In genomic region chr19:57457075-57457474, GRCm38 (mm10) we compare ENCODE assay signal across 8 mouse cellular contexts. TPM values are rescaled to one million over a fixed set of nuclear protein-coding genes. Genes with fewer than 3 reads are reported as not detected.
A peak's percentile ranks its signal among the peaks of the same experiment; 100 is the strongest.
DNase-seq lines count a peak whose midpoint lies in the region; ATAC-seq and TF ChIP-seq lines count a peak whose summit lies in the region.

No protein-coding gene starts in this region.

- no peak overlapping the region for H3K4me2 ChIP-seq in forebrain, postnatal 0 days (ENCODE audit: low read depth)
- H3K4me2 ChIP-seq in forebrain, embryonic 15.5 days (replicated peaks): no peak overlapping the region

- no peak overlapping the region for H3K4me3 ChIP-seq in forebrain, postnatal 0 days (ENCODE audit: low read depth, low read length)
- H3K4me3 ChIP-seq in forebrain, embryonic 15.5 days: no peak overlapping the region

- H3K27me3 ChIP-seq in forebrain, postnatal 0 days (ENCODE audit: insufficient read depth, low read length): no peaks in the 10 kb centered on the region
- no peaks in the 10 kb centered on the region for H3K27me3 ChIP-seq in forebrain, embryonic 15.5 days

- H3K9me3 ChIP-seq in forebrain, postnatal 0 days (ENCODE audit: low read length): no peaks in the 10 kb centered on the region
- H3K9me3 ChIP-seq in forebrain, embryonic 15.5 days: no peaks in the 10 kb centered on the region

- no peak overlapping the region for H3K27ac ChIP-seq in forebrain, postnatal 0 days (ENCODE audit: low read depth, low read length)
- H3K27ac ChIP-seq in forebrain, embryonic 15.5 days (replicated peaks): no peak overlapping the region

- TF ChIP-seq CTCF in forebrain, postnatal 0 days (IDR thresholded peaks at IDR 0.05; ENCODE audit: low read depth): peak; percentile 67

- H3K36me3 ChIP-seq in forebrain, postnatal 0 days (ENCODE audit: insufficient read depth): peaks cover 5% of the 10 kb centered on the region
- H3K36me3 ChIP-seq in forebrain, embryonic 15.5 days: peaks cover 5% of the 10 kb centered on the region; the same call in 1 of the 2 replicates

- WGBS in forebrain, postnatal 0 days: 73% methylated on average over 2 of the region's 2 CpGs
- WGBS in forebrain, embryonic 15.5 days: 79% methylated on average over 2 of the region's 2 CpGs

- peaks cover 5% of the 10 kb centered on the region for H3K4me1 ChIP-seq in forebrain, postnatal 0 days (ENCODE audit: insufficient read depth)
- peaks cover 18% of the 10 kb centered on the region for H3K4me1 ChIP-seq in forebrain, embryonic 15.5 days

- H3K9ac ChIP-seq in forebrain, postnatal 0 days: no peak overlapping the region
- no peak overlapping the region for H3K9ac ChIP-seq in forebrain, embryonic 15.5 days (replicated peaks)

- peak; percentile 37 for DNase-seq in forebrain, postnatal 0 days
- DNase-seq in ovary, postnatal 14 days (ENCODE audit: low spot score): peak; percentile 41
- DNase-seq in ovary, postnatal 36 days (ENCODE audit: low spot score): no peak
- peak; percentile 41 for DNase-seq in c-Kit-negative CD71-positive TER-119-positive erythroid progenitor cells, embryonic 14.5 days (ENCODE audit: low read depth, low spot score)
- DNase-seq in heart, postnatal 14 days: peak; percentile 53 to 73
- DNase-seq in frontal cortex, postnatal 10 days (ENCODE audit: low spot score in 2 of 2): no peak

- ATAC-seq in forebrain, postnatal 0 days: no peak
- no peak for ATAC-seq in forebrain, embryonic 15.5 days (replicated peaks)
- ATAC-seq in megakaryocyte progenitor cell, adult 5-6 weeks (replicated peaks; ENCODE audit: poor library complexity): peak; percentile 49

- intact Hi-C loops in heart, postnatal 14 days (cut with DNase I): loop anchor here (1.0 to 10.0 kb wide), 2 partner anchors 53 to 322 kb away; no protein-coding TSS in a partner anchor

RNA-seq across cellular contexts. Expression of gene Trub1, which starts 4.4 kb away (rescaled TPM):
- 26.1 and 27.7 TPM in 2 replicates for total RNA-seq in forebrain, postnatal 0 days (2014; rRNA removed)
- polyA plus RNA-seq in forebrain, postnatal 0 days (2015; fragmentation: Nextera tagmentation; extraction: Ambion mirVana): 17.2 and 21.5 TPM in 2 replicates
- 16.3 and 17.5 TPM in 2 replicates for polyA plus RNA-seq in forebrain, embryonic 15.5 days (2015; fragmentation: Nextera tagmentation; extraction: Ambion mirVana)
- total RNA-seq in heart, postnatal 14 days (2021): 1 to 10 TPM; 5.7 to 6.1 TPM
- 11.7 and 15.3 TPM in 2 replicates for total RNA-seq in megakaryocyte progenitor cell, adult 5-6 weeks (2015)
- 13.1 and 20.9 TPM in 2 replicates for total RNA-seq in megakaryocyte progenitor cell, adult 5-6 weeks (2017)

Comparison
In these comparisons a context has a peak if more than half of its experiments do, and no peak if none do; other contexts are left out.
1. DNase-seq: peak in forebrain, postnatal 0 days (single experiment), ovary, postnatal 14 days (single experiment), c-Kit-negative CD71-positive TER-119-positive erythroid progenitor cells, embryonic 14.5 days (single experiment) and heart, postnatal 14 days (2 of 2); none in ovary, postnatal 36 days (single experiment) and frontal cortex, postnatal 10 days (0 of 2).